Mouse (Mus musculus): ENCODE results near the gene Trappc2l. TPM values are rescaled to one million over a fixed set of nuclear protein-coding genes. Genes with fewer than 3 reads are reported as not detected.
A peak's percentile ranks its signal among the peaks of the same experiment; 100 is the strongest.

Trappc2l gene
- polyA plus RNA-seq, 1 experiment from 2014 or later, result 46.3 TPM

GRCm38 (mm10) chr8:122646337-122646736 lies 34.9 kb downstream of the Trappc2l start:
- Histone ChIP-seq H3K9ac (no peak overlapping the region), H3K27ac (no peak overlapping the region), H3K9me3 (no peaks in the 10 kb centered on the region), H3K4me1 (peaks cover 13% of the 10 kb centered on the region), H3K4me2 (replicated peaks) (no peak overlapping the region), H3K27me3 (no peaks in the 10 kb centered on the region), H3K36me3 (no peaks in the 10 kb centered on the region; the same call in 1 of the 2 replicates), H3K4me3 (no peak overlapping the region)
- WGBS, result 89% methylated on average over 16 of the region's 16 CpGs
- ATAC-seq (ENCODE audit: insufficient number of reproducible peaks, insufficient read depth, low FRiP score, low TSS enrichment), result no peak

GRCm38 (mm10) chr8:122648192-122648970 lies 36.9 kb downstream of the Trappc2l start:
- H3K36me3 ChIP-seq, result no peaks in the 10 kb centered on the region
- H3K4me3 ChIP-seq, result no peak overlapping the region
- ATAC-seq (ENCODE audit: insufficient number of reproducible peaks, insufficient read depth, low FRiP score, low TSS enrichment), result no peak
- 36% methylated on average over 15 of the region's 15 CpGs for WGBS
- H3K4me2 ChIP-seq (replicated peaks), result no peak overlapping the region
- H3K4me1 ChIP-seq, result peaks cover 21% of the 10 kb centered on the region
- H3K27me3 ChIP-seq, result no peaks in the 10 kb centered on the region
- H3K27ac ChIP-seq, result no peak overlapping the region
- peak overlapping the region; percentile 12; the same call in 1 of the 2 replicates for H3K9ac ChIP-seq
- no peaks in the 10 kb centered on the region for H3K9me3 ChIP-seq

GRCm38 (mm10) chr8:122651326-122651921 lies 40.0 kb downstream of the Trappc2l start:
- ATAC-seq (ENCODE audit: insufficient number of reproducible peaks, insufficient read depth, low FRiP score, low TSS enrichment), result no peak
- H3K27me3 ChIP-seq, result no peaks in the 10 kb centered on the region
- H3K9ac ChIP-seq, result no peak overlapping the region
- WGBS, result 73% methylated on average over 16 of the region's 16 CpGs
- H3K27ac ChIP-seq, result no peak overlapping the region
- no peak overlapping the region for H3K4me3 ChIP-seq
- no peaks in the 10 kb centered on the region for H3K9me3 ChIP-seq
- no peak overlapping the region for H3K4me2 ChIP-seq (replicated peaks)
- H3K4me1 ChIP-seq, result peaks cover 30% of the 10 kb centered on the region
- no peaks in the 10 kb centered on the region for H3K36me3 ChIP-seq

- no peak overlapping the region for H3K4me3 ChIP-seq
- H3K27me3 ChIP-seq, result no peaks in the 10 kb centered on the region
- ATAC-seq (ENCODE audit: insufficient number of reproducible peaks, insufficient read depth, low FRiP score, low TSS enrichment), result no peak
- no peak overlapping the region for H3K9ac ChIP-seq
- WGBS, result 69% methylated on average over 6 of the region's 6 CpGs
- H3K4me1 ChIP-seq, result peaks cover 37% of the 10 kb centered on the region
- no peak overlapping the region for H3K4me2 ChIP-seq (replicated peaks)
- no peaks in the 10 kb centered on the region for H3K9me3 ChIP-seq
- H3K27ac ChIP-seq, result no peak overlapping the region
- H3K36me3 ChIP-seq, result no peaks in the 10 kb centered on the region
Observed at GRCm38 (mm10) chr8:122652643-122653042, 41.2 kb downstream of the Trappc2l start.

GRCm38 (mm10) chr8:122654768-122655167 lies 43.3 kb downstream of the Trappc2l start:
- ATAC-seq (ENCODE audit: insufficient number of reproducible peaks, insufficient read depth, low FRiP score, low TSS enrichment), result no peak
- WGBS, result 78% methylated on average over 7 of the region's 7 CpGs
- Histone ChIP-seq H3K9me3 (no peaks in the 10 kb centered on the region), H3K4me1 (peaks cover 48% of the 10 kb centered on the region), H3K27me3 (no peaks in the 10 kb centered on the region), H3K36me3 (no peaks in the 10 kb centered on the region), H3K4me3 (no peak overlapping the region), H3K27ac (no peak overlapping the region), H3K4me2 (replicated peaks) (no peak overlapping the region), H3K9ac (no peak overlapping the region)

- Histone ChIP-seq H3K9ac (no peak overlapping the region), H3K9me3 (no peaks in the 10 kb centered on the region), H3K4me3 (no peak overlapping the region), H3K27ac (no peak overlapping the region), H3K27me3 (no peaks in the 10 kb centered on the region), H3K4me1 (peaks cover 59% of the 10 kb centered on the region), H3K36me3 (no peaks in the 10 kb centered on the region), H3K4me2 (replicated peaks) (no peak overlapping the region)
- WGBS, result 79% methylated on average over 13 of the region's 13 CpGs
- no peak for ATAC-seq (ENCODE audit: insufficient number of reproducible peaks, insufficient read depth, low FRiP score, low TSS enrichment)
Observed at GRCm38 (mm10) chr8:122656056-122656999, 44.9 kb downstream of the Trappc2l start.

GRCm38 (mm10) chr8:122658149-122658806 lies 46.8 kb downstream of the Trappc2l start:
- no peaks in the 10 kb centered on the region for H3K9me3 ChIP-seq
- 23% methylated on average over 10 of the region's 10 CpGs for WGBS
- ATAC-seq (ENCODE audit: insufficient number of reproducible peaks, insufficient read depth, low FRiP score, low TSS enrichment), result peak; percentile 63
- H3K27me3 ChIP-seq, result no peaks in the 10 kb centered on the region
- peak overlapping the region; percentile 30 for H3K4me2 ChIP-seq (replicated peaks)
- H3K4me1 ChIP-seq, result peaks cover 62% of the 10 kb centered on the region
- H3K27ac ChIP-seq, result peak overlapping the region; percentile 90
- no peak overlapping the region for H3K9ac ChIP-seq
- no peaks in the 10 kb centered on the region for H3K36me3 ChIP-seq
- H3K4me3 ChIP-seq, result no peak overlapping the region

- Histone ChIP-seq H3K4me3 (0 out of 2 replicates have a peak overlapping the region, but pooled peaks have one; percentile 18), H3K9ac (peak overlapping the region; percentile 21; the same call in 1 of the 2 replicates), H3K27ac (peak overlapping the region; percentile 90), H3K4me1 (peaks cover 60% of the 10 kb centered on the region), H3K36me3 (no peaks in the 10 kb centered on the region), H3K4me2 (replicated peaks) (peak overlapping the region; percentile 30), H3K9me3 (no peaks in the 10 kb centered on the region), H3K27me3 (no peaks in the 10 kb centered on the region)
- 19% methylated on average over 9 of the region's 9 CpGs for WGBS
- ATAC-seq (ENCODE audit: insufficient number of reproducible peaks, insufficient read depth, low FRiP score, low TSS enrichment), result 0 out of 2 replicates have a peak, but pooled peaks have one; percentile 16
Observed at GRCm38 (mm10) chr8:122658807-122659160, 47.3 kb downstream of the Trappc2l start.

GRCm38 (mm10) chr8:122660022-122660421 lies 48.6 kb downstream of the Trappc2l start:
- ATAC-seq (ENCODE audit: insufficient number of reproducible peaks, insufficient read depth, low FRiP score, low TSS enrichment), result no peak
- H3K9ac ChIP-seq, result no peak overlapping the region
- H3K36me3 ChIP-seq, result no peaks in the 10 kb centered on the region
- no peak overlapping the region for H3K4me2 ChIP-seq (replicated peaks)
- H3K9me3 ChIP-seq, result no peaks in the 10 kb centered on the region
- no peak overlapping the region for H3K4me3 ChIP-seq
- H3K27me3 ChIP-seq, result no peaks in the 10 kb centered on the region
- H3K27ac ChIP-seq, result peak overlapping the region; percentile 46; the same call in 1 of the 2 replicates
- H3K4me1 ChIP-seq, result peaks cover 70% of the 10 kb centered on the region
- 73% methylated on average over 2 of the region's 2 CpGs for WGBS

- Histone ChIP-seq H3K4me1 (peaks cover 78% of the 10 kb centered on the region), H3K27ac (peak overlapping the region; percentile 90), H3K4me3 (no peak overlapping the region), H3K9ac (no peak overlapping the region), H3K9me3 (no peaks in the 10 kb centered on the region), H3K36me3 (no peaks in the 10 kb centered on the region), H3K27me3 (no peaks in the 10 kb centered on the region), H3K4me2 (replicated peaks) (peak overlapping the region; percentile 19; the same call in 1 of the 2 replicates)
- 14% methylated on average over 7 of the region's 7 CpGs for WGBS
- peak; percentile 32 for ATAC-seq (ENCODE audit: insufficient number of reproducible peaks, insufficient read depth, low FRiP score, low TSS enrichment)
Observed at GRCm38 (mm10) chr8:122661138-122661537, 49.7 kb downstream of the Trappc2l start.

GRCm38 (mm10) chr8:122661894-122662293 lies 50.5 kb downstream of the Trappc2l start:
- Histone ChIP-seq H3K4me3 (no peak overlapping the region), H3K9ac (no peak overlapping the region), H3K4me1 (peaks cover 85% of the 10 kb centered on the region), H3K9me3 (no peaks in the 10 kb centered on the region), H3K4me2 (replicated peaks) (no peak overlapping the region), H3K27ac (no peak overlapping the region), H3K27me3 (0 out of 2 replicates have a peak, but pooled peaks cover under 1% of the 10 kb centered on the region), H3K36me3 (no peaks in the 10 kb centered on the region)
- no peak for ATAC-seq (ENCODE audit: insufficient number of reproducible peaks, insufficient read depth, low FRiP score, low TSS enrichment)
- WGBS, result 58% methylated on average over 2 of the region's 2 CpGs

Measured in embryonic facial prominence, embryonic 12.5 days (tissue).